Mouse (Mus musculus) mouse trophoblast stem cell (cell line): ENCODE measurements around the gene Fam228a.
"Not testable (repeated sequence)": the region's sequence is repeated elsewhere in the genome, so short reads cannot be mapped to it uniquely, and the experiment has no call there.

Experiments
- in situ Hi-C, 2 experiments: fragments of 300-500 bp; cut with MseI, MboI; formaldehyde crosslinking; loops; 2 replicates in 1 of 2; 3 replicates in 1 of 2; pipeline ENCODE4 v1.15.1; 2025

The Fam228a gene

GRCm38 (mm10) chr12:4719066-4719761 is 19.0 kb downstream of the Fam228a start:
- in situ Hi-C loops: no loop called here

- in situ Hi-C loops: no loop called here
Measured at GRCm38 (mm10) chr12:4717417-4717816, 20.8 kb downstream of the Fam228a start.

- in situ Hi-C loops: no loop called here
Measured at GRCm38 (mm10) chr12:4715606-4716005, 22.6 kb downstream of the Fam228a start.

- in situ Hi-C loops: no loop called here
Measured at GRCm38 (mm10) chr12:4713361-4713760, 24.9 kb downstream of the Fam228a start.

GRCm38 (mm10) chr12:4709926-4710325 is 28.3 kb downstream of the Fam228a start:
- in situ Hi-C loops: no loop called here

GRCm38 (mm10) chr12:4708881-4709604 is 29.2 kb downstream of the Fam228a start:
- in situ Hi-C loops: no loop called here

- in situ Hi-C loops: no loop called here
Measured at GRCm38 (mm10) chr12:4708296-4708695, 29.9 kb downstream of the Fam228a start.

- in situ Hi-C loops: no loop called here
Measured at GRCm38 (mm10) chr12:4707488-4708017, 30.7 kb downstream of the Fam228a start.

- in situ Hi-C loops: no loop called here
Measured at GRCm38 (mm10) chr12:4706901-4707300, 31.3 kb downstream of the Fam228a start.

- in situ Hi-C loops: no loop called here
Measured at GRCm38 (mm10) chr12:4706175-4706574, 32.1 kb downstream of the Fam228a start.

GRCm38 (mm10) chr12:4705626-4706025 is 32.6 kb downstream of the Fam228a start:
- in situ Hi-C loops: not testable (repeated sequence)

- in situ Hi-C loops: no loop called here
Measured at GRCm38 (mm10) chr12:4694534-4694933, 43.7 kb downstream of the Fam228a start.

GRCm38 (mm10) chr12:4691193-4691592 is 47.0 kb downstream of the Fam228a start:
- in situ Hi-C loops: no loop called here

- in situ Hi-C loops: no loop called here
Measured at GRCm38 (mm10) chr12:4689341-4689740, 48.9 kb downstream of the Fam228a start.

GRCm38 (mm10) chr12:4688386-4688785 is 49.8 kb downstream of the Fam228a start:
- in situ Hi-C loops: no loop called here

GRCm38 (mm10) chr12:4685441-4685840 is 52.8 kb downstream of the Fam228a start:
- in situ Hi-C loops: no loop called here

- in situ Hi-C loops: no loop called here
Measured at GRCm38 (mm10) chr12:4679971-4680370, 58.3 kb downstream of the Fam228a start.

GRCm38 (mm10) chr12:4676336-4676735 is 61.9 kb downstream of the Fam228a start:
- in situ Hi-C loops: no loop called here

GRCm38 (mm10) chr12:4665675-4666037 is 72.6 kb downstream of the Fam228a start:
- in situ Hi-C loops: no loop called here

GRCm38 (mm10) chr12:4664929-4665674 is 73.1 kb downstream of the Fam228a start:
- in situ Hi-C loops: no loop called here
